Mouse (Mus musculus): ENCODE measurements around the gene Crybg3.

GRCm38 (mm10) chr16:59516965-59517364 lies 83.8 kb downstream of the Crybg3 start:
- TF ChIP-seq CTCF (IDR thresholded peaks at IDR 0.05; ENCODE audit: low read depth, low read length) (no peak), POLR2A (IDR thresholded peaks at IDR 0.05; ENCODE audit: borderline replicate concordance, low read depth, low read length) (no peak)
